Mouse (Mus musculus) layer of hippocampus, adult 2 months (tissue): ENCODE measurements around the gene Nek2. TPM values are rescaled to one million over a fixed set of nuclear protein-coding genes. Genes with fewer than 3 reads are reported as not detected.

Source experiments
- DNase-seq, 2 experiments: peaks; one replicate each; pipeline ENCODE4 v3.0.0; 2022; ENCODE audit warnings: low spot score in 2 of 2
- H3K27ac ChIP-seq: fragments of 200-600 bp; 2 replicates; pipeline ENCODE4 v1.8.1; 2022
- H3K4me3 ChIP-seq: fragments of 200-600 bp; 2 replicates; pipeline ENCODE4 v1.8.1; 2022; ENCODE audit warnings: mild to moderate bottlenecking
- CTCF ChIP-seq: fragments of 200-600 bp; conservative IDR thresholded peaks from 2 replicates; pipeline ENCODE4 v1.8.1; 2022; ENCODE audit warnings: antibody characterized with exemption, mild to moderate bottlenecking, moderate library complexity
- total RNA-seq, 2 experiments: library from RNA; stranded (reverse); gene quantifications; 2 replicates each; pipeline ENCODE4 v1.2.3; 2021

Gene Nek2
- total RNA-seq, 2 experiments from 2014 or later, result 1.0 to 1.3 TPM

DNA sequence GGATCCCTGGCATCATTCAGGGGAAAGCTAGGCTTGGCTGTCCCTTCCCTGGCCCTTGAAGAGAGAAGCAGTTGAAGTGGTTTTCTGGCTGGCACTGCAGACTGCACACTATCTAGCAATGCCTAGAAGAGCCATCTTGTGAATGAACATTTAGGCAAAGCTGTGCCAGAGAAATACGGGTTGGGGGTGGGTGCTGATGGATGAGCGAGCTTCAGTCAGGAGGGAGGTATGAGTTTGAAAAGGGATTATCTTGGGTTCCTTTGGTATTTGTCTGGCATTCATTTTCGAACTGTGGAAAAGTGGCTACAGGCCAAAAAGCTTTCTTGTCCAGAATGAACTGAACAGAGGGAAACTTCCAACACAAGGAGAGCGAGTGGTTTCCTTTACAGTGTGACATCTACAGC is 57.3 kb downstream of the Nek2 start:
- Histone ChIP-seq H3K27ac (no peak overlapping the region), H3K4me3 (no peak overlapping the region)
- peak in 1 of 2 experiments; percentile 19 for DNase-seq
- TF ChIP-seq CTCF, result no peak

DNA sequence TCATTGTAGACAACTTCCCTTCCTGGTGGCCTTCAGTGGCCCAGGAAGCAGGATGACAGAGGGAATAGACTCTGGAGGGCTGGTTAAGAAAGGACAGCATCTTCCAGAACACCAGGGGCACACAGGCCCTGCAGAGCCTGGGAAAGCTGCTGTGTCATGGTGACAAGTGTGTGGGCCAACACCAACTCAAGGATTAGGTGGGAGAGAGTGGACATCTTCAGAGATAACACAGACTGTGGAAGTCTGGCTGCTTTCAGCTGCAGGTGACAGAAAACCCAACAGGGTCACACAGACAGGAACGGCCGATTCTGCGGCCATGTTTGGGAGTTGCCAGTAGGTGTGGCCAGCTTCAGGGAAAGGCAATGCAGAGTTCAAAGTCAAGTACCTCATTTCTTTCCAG is 59.0 kb downstream of the Nek2 start:
- H3K4me3 ChIP-seq, result no peak overlapping the region
- no peak for TF ChIP-seq CTCF
- no peak for DNase-seq
- H3K27ac ChIP-seq, result no peak overlapping the region

DNA sequence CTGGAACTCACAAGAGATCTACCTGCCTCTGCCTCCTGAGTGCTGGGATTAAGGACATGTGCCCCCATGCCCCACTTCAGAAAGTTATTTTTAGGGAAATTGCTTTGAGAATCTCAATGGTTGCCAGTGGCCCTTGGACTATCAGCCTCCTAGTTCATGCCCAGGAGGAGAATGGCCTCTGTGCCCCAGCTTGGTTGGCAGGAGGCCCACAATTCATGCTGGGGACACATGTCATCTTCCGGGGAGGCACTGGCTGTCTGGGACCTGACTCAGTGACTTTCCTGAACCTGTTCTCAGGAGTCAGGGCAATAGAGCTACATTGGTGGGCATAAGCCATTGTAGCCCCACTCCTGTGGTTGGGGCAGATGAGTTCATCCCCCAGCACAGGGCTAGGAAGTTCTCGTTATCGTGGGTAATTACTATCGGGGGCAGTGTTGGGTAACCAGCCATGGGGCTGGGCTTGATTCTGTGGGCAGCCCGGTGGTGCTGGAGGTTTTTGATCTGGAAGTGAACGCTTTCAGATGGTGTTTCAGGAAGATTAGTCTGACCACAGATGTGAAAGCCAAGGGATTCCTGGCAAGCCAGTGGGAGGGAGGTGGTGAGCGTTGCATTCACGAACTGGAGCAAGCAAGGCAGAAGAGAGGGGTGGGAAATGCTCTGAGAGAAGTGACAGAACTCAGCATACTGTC is 59.8 kb downstream of the Nek2 start:
- Histone ChIP-seq H3K27ac (no peak overlapping the region), H3K4me3 (no peak overlapping the region)
- no peak for TF ChIP-seq CTCF
- no peak for DNase-seq

DNA sequence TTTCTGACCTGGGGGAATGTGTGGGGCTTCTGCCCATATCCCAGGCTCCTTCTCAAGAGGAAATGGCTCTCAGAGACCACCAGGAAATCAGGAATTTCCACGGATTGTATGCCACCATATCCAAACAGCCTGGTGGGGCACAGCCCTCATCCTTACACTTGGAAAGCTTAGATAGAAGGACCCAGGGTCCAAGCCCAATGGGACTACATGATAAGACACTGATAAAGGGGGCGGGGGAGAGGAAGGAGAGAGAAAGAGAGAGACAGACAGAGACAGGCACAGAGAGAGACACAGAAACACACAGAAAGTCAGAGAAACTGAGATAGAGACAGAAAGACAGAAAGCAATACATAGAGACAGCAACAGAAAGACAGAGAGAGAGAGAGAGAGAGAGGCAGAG is 60.4 kb downstream of the Nek2 start:
- H3K27ac ChIP-seq, result no peak overlapping the region
- no peak for TF ChIP-seq CTCF
- DNase-seq, result no peak
- no peak overlapping the region for H3K4me3 ChIP-seq

Other genes starting within 250 kb of the Nek2 start
- 1 to 10 TPM in 1 of 2 experiments, under 1 TPM in 1; 0.61 to 1.1 TPM for gene Dtl, start 245.9 kb upstream of the Nek2 start, total RNA-seq
- 10 to 100 TPM; 23.2 to 25.8 TPM for gene Ints7, start 245.8 kb upstream of the Nek2 start, total RNA-seq
- 100 to 1,000 TPM; 128 to 129 TPM for gene Lpgat1, start 103.6 kb upstream of the Nek2 start, total RNA-seq
- 10 to 100 TPM; 35.5 to 37.1 TPM for gene Slc30a1, start 85.3 kb downstream of the Nek2 start, total RNA-seq
- gene Rd3, start 155.9 kb downstream of the Nek2 start, total RNA-seq, result under 1 TPM; 0.33 to 0.44 TPM